Mouse (Mus musculus) macrophage (primary cell): ENCODE data around the gene Olfr453. TPM values are rescaled to one million over a fixed set of nuclear protein-coding genes. Genes with fewer than 3 reads are reported as not detected.
A peak's percentile ranks its signal among the peaks of the same experiment; 100 is the strongest.

ENCODE experiments used
- H3K27ac ChIP-seq: fragments of 350-480 bp; formaldehyde crosslinking; 2 replicates; pipeline ENCODE4 v1.9.0; 2021
- H3K36me3 ChIP-seq: fragments of 350-480 bp; formaldehyde crosslinking; 2 replicates; pipeline ENCODE4 v1.9.0; 2021; ENCODE audit errors: inconsistent target
- H3K4me3 ChIP-seq: fragments of 350-480 bp; formaldehyde crosslinking; 2 replicates; pipeline ENCODE4 v1.9.0; 2021; ENCODE audit errors: inconsistent target
- H3K79me2 ChIP-seq: fragments of 350-480 bp; formaldehyde crosslinking; 2 replicates; pipeline ENCODE4 v1.9.0; 2021; ENCODE audit errors: inconsistent target
- WGBS: methylation state at CpG from one replicate; pipeline ENCODE4 v1.1.7; 2026; ENCODE audit warnings: inconsistent platforms; ENCODE audit not compliant: missing documents; 5-methylcytosine and 5-hydroxymethylcytosine counted together
- polyA plus RNA-seq: library from polyadenylated mRNA; stranded (reverse); fragments of 250-400 nt; gene quantifications from 3 replicates; pipeline ENCODE4 v1.2.4, GENCODE M21; 2018; ENCODE audit warnings: inconsistent platforms
- total RNA-seq, 78 experiments: library from RNA; depleted of rRNA; stranded (reverse); fragments of 250-400 nt; gene quantifications; 1 replicate in 9 of 78; 2 replicates in 24 of 78; 3 replicates in 43 of 78; 4 replicates in 2 of 78; pipeline ENCODE4 v1.2.4; 2018; ENCODE audit warnings: inconsistent platforms in 56 of 78

Olfr453 gene
- total RNA-seq (2018; cell fraction: chromatin; rRNA removed) = not detected
- not detected for total RNA-seq (2018; cell fraction: cytosol; rRNA removed)
- not detected for total RNA-seq (2018; cell fraction: nucleus; rRNA removed)
- not detected in 3 replicates for polyA plus RNA-seq

GRCm38 (mm10) chr6:42739071-42739470 lies at the start of gene Olfr453:
Olfr453 (plus strand) TSS chr6:42739371.
- Histone ChIP-seq H3K27ac (no peak within 1 kb of the TSS), H3K36me3 (no peaks in the 10 kb centered on the region), H3K4me3 (no peak within 1 kb of the TSS), H3K79me2 (no peaks in the 10 kb centered on the region)
- 100% methylated on average over 1 of the region's 1 CpGs for WGBS

- H3K79me2 ChIP-seq = no peaks in the 10 kb centered on the region
- H3K36me3 ChIP-seq = no peaks in the 10 kb centered on the region
- H3K27ac ChIP-seq = no peak overlapping the region
- H3K4me3 ChIP-seq = no peak overlapping the region
Measured at GRCm38 (mm10) chr6:42689761-42690160, 49.4 kb upstream of the Olfr453 start.

- Histone ChIP-seq H3K4me3 (peak overlapping the region; percentile 27), H3K79me2 (no peaks in the 10 kb centered on the region), H3K27ac (no peak overlapping the region), H3K36me3 (no peaks in the 10 kb centered on the region)
- 3% methylated on average over 10 of the region's 10 CpGs for WGBS
Measured at GRCm38 (mm10) chr6:42692154-42692516, 47.0 kb upstream of the Olfr453 start.

- Histone ChIP-seq H3K4me3 (peak overlapping the region; percentile 27), H3K27ac (no peak overlapping the region), H3K36me3 (no peaks in the 10 kb centered on the region), H3K79me2 (no peaks in the 10 kb centered on the region)
- WGBS = 1% methylated on average over 31 of the region's 32 CpGs
Measured at GRCm38 (mm10) chr6:42692517-42693190, 46.5 kb upstream of the Olfr453 start.

GRCm38 (mm10) chr6:42709291-42710211 lies 29.6 kb upstream of the Olfr453 start, which contains the start of gene Tcaf1:
Tcaf1 (minus strand) TSS chr6:42710088.
- Histone ChIP-seq H3K27ac (no peak within 1 kb of the TSS), H3K4me3 (no peak within 1 kb of the TSS), H3K36me3 (no peaks in the 10 kb centered on the region), H3K79me2 (no peaks in the 10 kb centered on the region)
- WGBS = 32% methylated on average over 27 of the region's 28 CpGs

- H3K27ac ChIP-seq = no peak overlapping the region
- no peak overlapping the region for H3K4me3 ChIP-seq
- WGBS = 82% methylated on average over 8 of the region's 8 CpGs
- no peaks in the 10 kb centered on the region for H3K36me3 ChIP-seq
- no peaks in the 10 kb centered on the region for H3K79me2 ChIP-seq
Measured at GRCm38 (mm10) chr6:42714668-42715067, 24.5 kb upstream of the Olfr453 start.

- no peak overlapping the region for H3K27ac ChIP-seq
- H3K36me3 ChIP-seq = no peaks in the 10 kb centered on the region
- H3K79me2 ChIP-seq = no peaks in the 10 kb centered on the region
- no peak overlapping the region for H3K4me3 ChIP-seq
Measured at GRCm38 (mm10) chr6:42717973-42718372, 21.2 kb upstream of the Olfr453 start.

- Histone ChIP-seq H3K36me3 (no peaks in the 10 kb centered on the region), H3K27ac (no peak overlapping the region), H3K79me2 (no peaks in the 10 kb centered on the region), H3K4me3 (no peak overlapping the region)
- 76% methylated on average over 5 of the region's 5 CpGs for WGBS
Measured at GRCm38 (mm10) chr6:42742303-42742702, 3.1 kb downstream of the Olfr453 start.

- Histone ChIP-seq H3K27ac (no peak overlapping the region), H3K79me2 (no peaks in the 10 kb centered on the region), H3K36me3 (no peaks in the 10 kb centered on the region), H3K4me3 (no peak overlapping the region)
Measured at GRCm38 (mm10) chr6:42747846-42748245, 8.7 kb downstream of the Olfr453 start.

- Histone ChIP-seq H3K79me2 (no peaks in the 10 kb centered on the region), H3K36me3 (no peaks in the 10 kb centered on the region), H3K27ac (no peak within 1 kb of the TSS), H3K4me3 (no peak within 1 kb of the TSS)
- 67% methylated on average over 1 of the region's 1 CpGs for WGBS
Measured at GRCm38 (mm10) chr6:42756104-42756503, 16.9 kb downstream of the Olfr453 start, which contains the start of gene Olfr38. Olfr38 (plus strand) TSS chr6:42756404.

- Histone ChIP-seq H3K4me3 (no peak overlapping the region), H3K27ac (no peak overlapping the region), H3K36me3 (no peaks in the 10 kb centered on the region), H3K79me2 (no peaks in the 10 kb centered on the region)
- WGBS = 92% methylated on average over 1 of the region's 1 CpGs
Measured at GRCm38 (mm10) chr6:42777066-42777465, 37.9 kb downstream of the Olfr453 start.

GRCm38 (mm10) chr6:42784793-42785192 lies 45.6 kb downstream of the Olfr453 start, which contains the start of gene Olfr452:
Olfr452 (plus strand) TSS chr6:42785093.
- no peaks in the 10 kb centered on the region for H3K79me2 ChIP-seq
- H3K36me3 ChIP-seq = no peaks in the 10 kb centered on the region
- H3K27ac ChIP-seq = no peak within 1 kb of the TSS
- H3K4me3 ChIP-seq = no peak within 1 kb of the TSS

GRCm38 (mm10) chr6:42790247-42790948 lies 51.2 kb downstream of the Olfr453 start:
- H3K79me2 ChIP-seq = no peaks in the 10 kb centered on the region
- H3K36me3 ChIP-seq = no peaks in the 10 kb centered on the region
- no peak overlapping the region for H3K4me3 ChIP-seq
- no peak overlapping the region for H3K27ac ChIP-seq
- 50% methylated on average over 3 of the region's 4 CpGs for WGBS

GRCm38 (mm10) chr6:42790949-42791556 lies 51.9 kb downstream of the Olfr453 start:
- Histone ChIP-seq H3K79me2 (no peaks in the 10 kb centered on the region), H3K27ac (no peak overlapping the region), H3K36me3 (no peaks in the 10 kb centered on the region), H3K4me3 (no peak overlapping the region)
- 79% methylated on average over 9 of the region's 9 CpGs for WGBS
